ENCODE assay signal across 8 mouse cellular contexts in the genomic region with DNA sequence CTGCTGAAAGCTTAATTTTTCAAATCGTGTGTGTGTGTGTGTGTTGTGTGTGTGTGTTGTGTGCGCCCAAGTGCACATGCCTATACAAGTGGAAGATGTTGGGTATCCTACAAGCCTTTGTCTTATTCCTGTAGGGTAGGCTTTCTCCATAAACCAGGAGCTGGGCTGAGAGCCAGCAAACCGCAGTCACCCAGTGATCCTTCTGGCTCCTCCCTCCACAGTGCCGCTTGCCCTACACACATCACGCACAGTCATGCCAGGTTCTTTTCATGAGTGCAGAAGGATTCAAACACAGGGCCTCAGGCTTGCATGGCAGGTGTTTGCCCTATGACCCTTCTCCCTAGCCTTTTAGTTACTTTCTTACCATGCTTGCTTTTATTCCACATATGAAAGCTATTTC. TPM values are rescaled to one million over a fixed set of nuclear protein-coding genes. Genes with fewer than 3 reads are reported as not detected.
DNase-seq lines count a peak whose midpoint lies in the region; ATAC-seq and TF ChIP-seq lines count a peak whose summit lies in the region.
"Had no signal": no experiment of that assay in that cellular context is flagged by ENCODE, and none has a peak within 500 bp of the region (broad histone marks: within the 10 kb centered on the region; RNA-seq: fewer than 3 reads in every experiment).

No protein-coding gene starts in this region.

- H3K9ac ChIP-seq in hindbrain, embryonic 15.5 days: no peak overlapping the region
- H3K9ac ChIP-seq in hindbrain, embryonic 12.5 days: no peak overlapping the region

- H3K9me3 ChIP-seq in hindbrain, embryonic 15.5 days: no peaks in the 10 kb centered on the region
- H3K9me3 ChIP-seq in hindbrain, embryonic 12.5 days (replicated peaks): no peaks in the 10 kb centered on the region
- H3K9me3 ChIP-seq: G1E had no signal

- DNase-seq in 3T3-L1 (ENCODE audit: low read depth, low spot score): peak; percentile 23
- DNase-seq in adipocyte (ENCODE audit: low spot score): peak; percentile 43
- DNase-seq in kidney, adult 2 months: peak; percentile 49
- no peak for DNase-seq in frontal cortex, adult 2 months (ENCODE audit: extremely low spot score in 1 of 2, low spot score in 1 of 2)
- no peak for DNase-seq in layer of hippocampus, adult 8-10 months (ENCODE audit: low spot score in 2 of 2)

- ATAC-seq in hindbrain, embryonic 15.5 days (ENCODE audit: low FRiP score, low read depth): peak; percentile 54; the same call in 1 of the 2 replicates
- no peak for ATAC-seq in hindbrain, embryonic 12.5 days (ENCODE audit: low FRiP score)

- 75% methylated on average over 5 of the region's 5 CpGs for WGBS in hindbrain, embryonic 15.5 days
- 90% methylated on average over 5 of the region's 5 CpGs for WGBS in hindbrain, embryonic 12.5 days
- 69% methylated on average over 5 of the region's 5 CpGs for WGBS in kidney, adult 2 months

- H3K27ac ChIP-seq in hindbrain, embryonic 15.5 days (replicated peaks): no peak overlapping the region
- no peak overlapping the region for H3K27ac ChIP-seq in hindbrain, embryonic 12.5 days
- H3K27ac ChIP-seq in kidney, adult 2 months (ENCODE audit: insufficient read depth, low read depth, low read length): no peak overlapping the region

- no peak for TF ChIP-seq CTCF in kidney, adult 2 months (conservative IDR thresholded peaks at IDR 0.05; ENCODE audit: insufficient read depth, insufficient read length, low read depth, low read length)

- no peaks in the 10 kb centered on the region for H3K36me3 ChIP-seq in hindbrain, embryonic 15.5 days
- H3K36me3 ChIP-seq in hindbrain, embryonic 12.5 days: no peaks in the 10 kb centered on the region
- no peaks in the 10 kb centered on the region for H3K36me3 ChIP-seq in kidney, adult 2 months (ENCODE audit: control insufficient read depth, insufficient read depth, low read length)

- TF ChIP-seq POLR2A in kidney, adult 2 months (IDR thresholded peaks at IDR 0.05; ENCODE audit: low read depth, low read length): no peak

- no peaks in the 10 kb centered on the region for H3K27me3 ChIP-seq in hindbrain, embryonic 15.5 days
- H3K27me3 ChIP-seq in hindbrain, embryonic 12.5 days: no peaks in the 10 kb centered on the region
- no peaks in the 10 kb centered on the region for H3K27me3 ChIP-seq in kidney, adult 2 months (replicated peaks; ENCODE audit: control insufficient read depth, insufficient read depth, low read length)

- no peak overlapping the region for H3K4me3 ChIP-seq in hindbrain, embryonic 15.5 days
- no peak overlapping the region for H3K4me3 ChIP-seq in hindbrain, embryonic 12.5 days
- H3K4me3 ChIP-seq in kidney, adult 2 months (ENCODE audit: insufficient read depth, low read depth, low read length): no peak overlapping the region

- no peaks in the 10 kb centered on the region for H3K4me1 ChIP-seq in hindbrain, embryonic 15.5 days (replicated peaks)
- no peaks in the 10 kb centered on the region; the same call in 1 of the 2 replicates for H3K4me1 ChIP-seq in hindbrain, embryonic 12.5 days
- H3K4me1 ChIP-seq in kidney, adult 2 months (ENCODE audit: control insufficient read depth, insufficient read depth, low read length): 0 out of 2 replicates have a peak, but pooled peaks cover 2% of the 10 kb centered on the region

- no peak overlapping the region for H3K4me2 ChIP-seq in hindbrain, embryonic 15.5 days
- no peak overlapping the region for H3K4me2 ChIP-seq in hindbrain, embryonic 12.5 days (replicated peaks)

RNA-seq across cellular contexts. Expression of gene Taf3, which starts 45.0 kb away (rescaled TPM):
- 12.4 and 13.3 TPM in 2 replicates for polyA plus RNA-seq in hindbrain, embryonic 15.5 days (2015; fragmentation: Nextera tagmentation; extraction: Ambion mirVana)
- polyA plus RNA-seq in hindbrain, embryonic 12.5 days (2016; fragmentation: Nextera tagmentation; extraction: Ambion mirVana): 17.3 and 17.6 TPM in 2 replicates
- polyA plus RNA-seq in kidney, adult 2 months (2012; rRNA removed): 5.3 and 6.5 TPM in 2 replicates
- 9.9 and 11.3 TPM in 2 replicates for polyA plus RNA-seq in frontal cortex, adult 2 months (2012; rRNA removed)
- total RNA-seq in layer of hippocampus, adult 8-10 months (2022): 10 to 100 TPM; 13.1 to 16.2 (median 14.9) TPM

Comparison
In these comparisons a context has a peak if more than half of its experiments do, and no peak if none do; other contexts are left out.
1. DNase-seq: peak in 3T3-L1 (single experiment), adipocyte (single experiment) and kidney, adult 2 months (single experiment); none in frontal cortex, adult 2 months (0 of 2) and layer of hippocampus, adult 8-10 months (0 of 2).